Mouse (Mus musculus) B cell, adult 2 months (primary cell): ENCODE measurements around the gene Des.

Experiments
- DNase-seq, 2 experiments: peaks; one replicate each; pipeline ENCODE4 v3.0.0; 2022

Des gene

GRCm38 (mm10) chr1:75385142-75385730 is 25.1 kb downstream of the Des start:
- DNase-seq = no peak

- DNase-seq = no peak
These were observed 26.0 kb downstream of the Des start for GRCm38 (mm10) chr1:75386149-75386548.

- DNase-seq = no peak
These were observed 27.4 kb downstream of the Des start for GRCm38 (mm10) chr1:75387469-75387928.

- DNase-seq = no peak
These were observed 28.1 kb downstream of the Des start for GRCm38 (mm10) chr1:75387929-75388897.

- no peak for DNase-seq
These were observed 28.9 kb downstream of the Des start for GRCm38 (mm10) chr1:75388898-75389515.

GRCm38 (mm10) chr1:75393139-75393538 is 33.0 kb downstream of the Des start:
- DNase-seq = no peak

- DNase-seq = no peak
These were observed 33.7 kb downstream of the Des start for GRCm38 (mm10) chr1:75393846-75394245.

GRCm38 (mm10) chr1:75398761-75399402 is 38.8 kb downstream of the Des start:
- peak; percentile 46 to 51 for DNase-seq

GRCm38 (mm10) chr1:75399755-75400492 is 39.8 kb downstream of the Des start:
- no peak for DNase-seq

GRCm38 (mm10) chr1:75400493-75401115 is 40.5 kb downstream of the Des start:
- no peak for DNase-seq

GRCm38 (mm10) chr1:75405547-75405946 is 45.4 kb downstream of the Des start:
- DNase-seq = no peak

GRCm38 (mm10) chr1:75406173-75406572 is 46.0 kb downstream of the Des start:
- DNase-seq = no peak

- no peak for DNase-seq
These were observed 46.9 kb downstream of the Des start for GRCm38 (mm10) chr1:75407056-75407455.

GRCm38 (mm10) chr1:75408210-75408609 is 48.1 kb downstream of the Des start:
- DNase-seq = no peak

GRCm38 (mm10) chr1:75409950-75410349 is 49.8 kb downstream of the Des start:
- no peak for DNase-seq

- no peak for DNase-seq
These were observed 52.1 kb downstream of the Des start for GRCm38 (mm10) chr1:75412196-75412595.

- DNase-seq = peak; percentile 48
These were observed 53.6 kb downstream of the Des start for GRCm38 (mm10) chr1:75413749-75414148.
